Mouse (Mus musculus) central nervous system, embryonic 11.5 days (tissue): ENCODE measurements around the gene D10Jhu81e. TPM values are rescaled to one million over a fixed set of nuclear protein-coding genes. Genes with fewer than 3 reads are reported as not detected.

Experiments
- polyA plus RNA-seq: library from polyadenylated mRNA; depleted of rRNA; stranded (reverse); fragments of >200 nt; gene quantifications from 2 replicates; pipeline ENCODE4 v1.2.3, GENCODE M21; 2012; rRNA removed

D10Jhu81e gene
- 64.2 and 80.7 TPM in 2 replicates for polyA plus RNA-seq

DNA sequence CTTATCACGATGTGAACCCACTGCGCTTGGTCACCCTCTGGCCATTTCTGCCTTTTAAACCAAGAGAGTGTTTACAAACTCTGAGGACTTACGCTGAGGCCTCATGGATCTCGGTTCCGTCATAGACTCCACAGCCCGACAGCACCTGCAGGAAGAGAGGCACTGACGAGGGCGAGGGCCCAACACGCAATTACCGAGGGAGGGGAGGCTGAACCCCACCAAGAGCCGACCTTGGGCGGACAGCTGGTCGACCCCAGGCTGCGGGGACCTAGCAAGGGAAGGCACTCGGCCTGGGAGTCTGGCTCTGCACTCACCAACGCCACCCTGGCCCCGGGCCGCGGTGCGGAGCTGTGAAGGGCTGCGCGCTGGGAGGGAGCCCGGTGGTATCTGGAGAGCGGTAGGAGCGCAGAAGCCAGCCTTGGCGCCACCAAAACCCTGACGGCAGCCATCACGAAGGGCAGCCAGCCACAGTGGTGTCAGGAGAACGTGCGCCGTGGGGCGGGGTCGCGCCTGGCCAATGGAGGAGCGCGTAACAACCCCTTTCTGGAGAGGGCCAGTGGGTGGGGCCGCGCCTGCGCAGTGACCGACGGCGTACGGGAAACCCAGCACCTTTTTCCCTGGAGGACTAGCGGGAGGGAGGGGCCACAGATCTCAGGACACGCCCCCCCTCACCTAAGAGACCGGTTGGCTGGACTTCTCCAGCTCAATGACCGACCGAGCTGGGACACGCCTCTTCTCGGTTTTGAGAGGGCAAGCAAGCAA is at the start of gene D10Jhu81e:
D10Jhu81e (minus strand) TSS at position 502 of the 762 bp plus-strand sequence.

GRCm38 (mm10) chr10:78184531-78185380 is 15.2 kb upstream of the D10Jhu81e start, which contains the start of gene Pwp2:
Gene Pwp2 (minus strand): TSS chr10:78185149.

Other genes with a start within 250 kb of the D10Jhu81e start
- 0.83 and 1.2 TPM in 2 replicates for gene Trpm2, start 199.2 kb downstream of the D10Jhu81e start, polyA plus RNA-seq
- 38.5 and 61.8 TPM in 2 replicates for gene 1810043G02Rik, start 191.3 kb downstream of the D10Jhu81e start, polyA plus RNA-seq
- gene Pfkl, start 159.7 kb downstream of the D10Jhu81e start, polyA plus RNA-seq = 104 and 106 TPM in 2 replicates
- 0.02 TPM in 1 of 2 replicates, not detected in the other for gene Dnmt3l, start 127.8 kb downstream of the D10Jhu81e start, polyA plus RNA-seq
- 1.1 and 1.2 TPM in 2 replicates for gene Aire, start 126.2 kb downstream of the D10Jhu81e start, polyA plus RNA-seq
- 1.8 and 3.1 TPM in 2 replicates for gene Icosl, start 100.5 kb downstream of the D10Jhu81e start, polyA plus RNA-seq
- 16.5 and 17.5 TPM in 2 replicates for gene Pwp2, start 15.4 kb upstream of the D10Jhu81e start, polyA plus RNA-seq
- 26.1 and 35.5 TPM in 2 replicates for gene Trappc10, start 74.9 kb upstream of the D10Jhu81e start, polyA plus RNA-seq
- 50.2 and 70.5 TPM in 2 replicates for gene Agpat3, start 182.7 kb upstream of the D10Jhu81e start, polyA plus RNA-seq
- 383 and 611 TPM in 2 replicates for gene Rrp1, start 243.3 kb upstream of the D10Jhu81e start, polyA plus RNA-seq